Mouse (Mus musculus) lung, postnatal 0 days (tissue): ENCODE measurements at regions not wholly inside any gene's neighbourhood (a gene's known extent, or its start where the extent isn't known, plus 50 kb on each side); places are given as distances from the start of the nearest gene placed in this dataset.

Experiments
- CTCF ChIP-seq: IDR thresholded peaks from 2 replicates; pipeline ENCODE4 v1.5.1; 2016; ENCODE audit warnings: antibody characterized with exemption, mild to moderate bottlenecking
- EP300 ChIP-seq: IDR thresholded peaks from 2 replicates; pipeline ENCODE4 v1.6.1; 2016; ENCODE audit warnings: antibody characterized with exemption, mild to moderate bottlenecking, control low read depth

DNA sequence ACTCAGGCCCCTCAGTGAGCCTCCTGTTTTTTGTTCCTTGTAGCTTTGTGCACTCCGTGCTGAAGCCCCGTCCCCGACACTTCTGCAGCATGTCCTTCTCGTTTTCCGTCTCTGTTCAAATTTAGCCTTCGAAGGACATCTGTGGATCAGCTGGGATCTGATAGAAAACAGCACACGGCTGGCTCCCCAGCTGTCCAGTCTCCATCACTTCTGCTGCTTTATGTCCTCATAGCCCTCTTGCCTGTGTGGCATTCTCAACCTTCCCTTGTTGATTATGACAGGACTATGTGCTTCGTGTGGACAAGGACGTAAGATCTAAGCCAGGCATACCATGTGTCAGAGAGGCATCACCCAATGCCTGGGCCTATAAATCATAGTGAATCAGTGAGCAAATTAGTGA is 247.1 kb upstream of the Myo3a start:
- TF ChIP-seq CTCF (no peak), EP300 (no peak)
